Mouse (Mus musculus): ENCODE results near the gene Col26a1.

DNA sequence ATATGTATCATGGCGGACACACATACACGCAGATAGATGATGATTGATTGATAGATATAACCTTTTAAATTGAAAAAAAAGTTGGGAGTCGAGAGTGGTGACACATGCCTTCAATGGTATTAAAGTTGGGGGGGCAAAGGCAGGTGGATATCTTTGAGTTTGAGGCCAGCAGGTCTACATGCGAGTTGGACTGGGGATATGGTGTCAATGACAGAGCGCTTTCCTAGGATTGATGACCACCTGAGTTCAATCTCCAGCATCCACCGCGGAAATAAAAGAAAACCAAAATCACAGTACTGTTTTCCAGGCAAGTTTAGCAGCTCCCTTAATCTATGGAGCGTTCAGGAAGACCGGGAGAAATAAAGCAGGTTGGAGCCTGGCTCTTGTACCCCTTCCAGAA lies 24.6 kb upstream of the Col26a1 start:
- TF ChIP-seq POLR2A (IDR thresholded peaks at IDR 0.05; ENCODE audit: low read depth, low read length): no peak
- TF ChIP-seq CTCF (IDR thresholded peaks at IDR 0.05; ENCODE audit: extremely low read depth, insufficient read depth, insufficient read length, insufficient replicate concordance): no peak
